Mouse (Mus musculus) cerebellum, adult 2 months (tissue): ENCODE measurements at regions not wholly inside any gene's neighbourhood (a gene's known extent, or its start where the extent isn't known, plus 50 kb on each side); places are given as distances from the start of the nearest gene placed in this dataset.

Source experiments
- CTCF ChIP-seq: fragments of 200-500 bp; IDR thresholded peaks from 2 replicates; pipeline ENCODE4 v1.5.1; 2011; ENCODE audit warnings: low read depth, mild to moderate bottlenecking, control low read depth, low read length, moderate library complexity, borderline replicate concordance; ENCODE audit not compliant: insufficient read depth
- POLR2A ChIP-seq: fragments of 200-500 bp; IDR thresholded peaks from 2 replicates; pipeline ENCODE4 v1.6.1; 2011; ENCODE audit warnings: low read length, control low read depth, borderline replicate concordance; ENCODE audit not compliant: insufficient read depth

GRCm38 (mm10) chr1:190067181-190067580 lies 103.3 kb downstream of the Prox1 start:
- no peak for TF ChIP-seq CTCF
- no peak for TF ChIP-seq POLR2A
